Mouse (Mus musculus): ENCODE results near the gene Cd84. TPM values are rescaled to one million over a fixed set of nuclear protein-coding genes. Genes with fewer than 3 reads are reported as not detected.
A peak's percentile ranks its signal among the peaks of the same experiment; 100 is the strongest.

The Cd84 gene
- total and polyA plus RNA-seq, 3 experiments, result 12.7 to 24.3 (median 17.4) TPM

DNA sequence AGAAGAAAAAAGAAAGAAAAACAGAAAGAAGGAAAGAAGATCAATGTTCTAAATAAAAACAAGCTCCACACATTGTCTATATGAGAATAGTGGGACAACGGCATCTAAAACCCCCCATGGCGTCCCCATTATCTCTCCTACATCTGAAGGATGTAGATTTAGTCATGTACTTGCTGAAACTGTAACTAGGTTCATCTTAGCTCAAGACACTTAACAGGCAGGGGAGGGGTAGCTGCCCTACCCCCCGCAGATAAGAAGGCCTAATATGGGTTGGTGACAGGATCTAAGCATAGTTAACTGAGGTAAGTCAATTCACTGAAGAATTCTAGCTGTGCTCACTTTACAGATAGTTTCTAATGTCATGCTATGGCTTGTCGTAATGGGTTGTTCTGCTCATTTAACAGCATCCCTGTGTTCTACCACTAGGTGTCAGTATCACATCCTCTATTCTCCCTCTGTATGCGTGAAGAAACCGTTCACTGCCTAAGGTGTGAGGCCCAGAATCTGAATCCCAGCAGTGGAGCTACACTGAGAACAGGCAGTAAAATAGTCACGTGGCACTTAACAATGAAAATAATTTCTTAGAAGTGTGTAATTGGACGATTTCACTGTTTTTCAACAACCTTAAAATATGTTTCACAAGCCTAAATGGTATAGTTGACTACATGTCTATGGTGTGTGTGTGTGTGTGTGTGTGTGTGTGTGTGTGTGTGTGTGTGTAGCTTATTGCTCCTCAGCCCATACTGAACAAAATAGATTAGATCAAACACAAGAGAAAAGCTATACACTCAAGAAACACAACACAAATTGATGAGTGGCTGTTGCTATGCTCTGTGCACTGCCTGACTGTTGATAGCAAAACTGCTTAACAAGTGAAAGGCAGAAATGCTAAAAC lies 23.7 kb upstream of the Cd84 start:
- Histone ChIP-seq H3K4me1 (ENCODE audit: control insufficient read depth in 1 of 2, insufficient read depth in 2 of 2) (peaks cover 0 to 7% of the 10 kb centered on the region in 2 experiments; a peak in 2 of 4 replicates), H3K36me3 (replicated peaks in 1 of 2; ENCODE audit: control insufficient read depth in 1 of 2, insufficient read depth in 1 of 2, low read length in 1 of 2) (no peaks in the 10 kb centered on the region), H3K9me3 (replicated peaks; ENCODE audit: low read length) (no peaks in the 10 kb centered on the region), H3K9ac (ENCODE audit: insufficient read depth, low read depth) (no peak overlapping the region; the same call in 1 of the 2 replicates), H3K27ac (ENCODE audit: insufficient read depth, low read depth) (no peak overlapping the region), H3K4me2 (ENCODE audit: insufficient read depth, low read depth, poor library complexity, severe bottlenecking) (peak overlapping the region; percentile 95), H3K27me3 (replicated peaks) (no peaks in the 10 kb centered on the region), H3K79me2 (replicated peaks; ENCODE audit: control insufficient read depth, extremely low read depth, insufficient read depth, poor library complexity, severe bottlenecking) (no peaks in the 10 kb centered on the region), H3K4me3 (replicated peaks in 1 of 3; ENCODE audit: low read depth in 2 of 3, low read length in 2 of 3, poor library complexity in 1 of 3) (no peak overlapping the region)
- in situ Hi-C loops (cut with MboI; ENCODE audit: low pct_ligation_motif_present, low pct_unique_long_range_greater_than_20kb, low sequenced_read_pairs), result loop anchor here (25.0 kb wide), 1 partner anchor 497 kb away; no protein-coding TSS in a partner anchor
- TF ChIP-seq NRF1 (IDR thresholded peaks at IDR 0.05; ENCODE audit: low read depth, low read length), result no peak
- peak; percentile 24; the same call in 1 of the 2 replicates for TF ChIP-seq USF1 (IDR thresholded peaks at IDR 0.05; ENCODE audit: low read depth, low read length)
- no peak for TF ChIP-seq UBTF (IDR thresholded peaks at IDR 0.05; ENCODE audit: low read depth, low read length)
- peak; percentile 89 for TF ChIP-seq RAD21 (IDR thresholded peaks at IDR 0.05; ENCODE audit: low read depth, low read length)
- TF ChIP-seq MAX (IDR thresholded peaks at IDR 0.05; ENCODE audit: low read length), result peak; percentile 87
- peak; percentile 88 for TF ChIP-seq SMC3 (IDR thresholded peaks at IDR 0.05; ENCODE audit: low read depth, low read length)
- 0 out of 2 replicates have a peak, but pooled peaks have one; percentile 33 for TF ChIP-seq BHLHE40 (IDR thresholded peaks at IDR 0.05; ENCODE audit: low read depth, low read length)
- peak; percentile 90 to 93 for TF ChIP-seq CTCF (conservative IDR thresholded peaks at IDR 0.05 in 1 of 2, IDR thresholded peaks at IDR 0.05 in 1 of 2; ENCODE audit: low read depth in 2 of 2, low read length in 2 of 2)
- peak; percentile 44; the same call in 1 of the 2 replicates for TF ChIP-seq ZC3H11A (IDR thresholded peaks at IDR 0.05; ENCODE audit: low read depth, low read length)
- TF ChIP-seq SIN3A (IDR thresholded peaks at IDR 0.05; ENCODE audit: low read length), result no peak; the same call in 1 of the 2 replicates
- no peak for TF ChIP-seq MXI1 (IDR thresholded peaks at IDR 0.05; ENCODE audit: low read depth, low read length)
- TF ChIP-seq PAX5 (IDR thresholded peaks at IDR 0.05; ENCODE audit: low read length), result no peak
- no peak for TF ChIP-seq MAFK (IDR thresholded peaks at IDR 0.05; ENCODE audit: insufficient replicate concordance, low read length)
- TF ChIP-seq TCF12 (IDR thresholded peaks at IDR 0.05; ENCODE audit: low read depth, low read length), result no peak
- dilution Hi-C loops (cut with MboI; ENCODE audit: extremely low pct_ligation_motif_present, extremely low pct_unique_long_range_greater_than_20kb, low sequenced_read_pairs), result no loop called here
- DNase-seq (ENCODE audit: extremely low read depth), result peak; percentile 85

DNA sequence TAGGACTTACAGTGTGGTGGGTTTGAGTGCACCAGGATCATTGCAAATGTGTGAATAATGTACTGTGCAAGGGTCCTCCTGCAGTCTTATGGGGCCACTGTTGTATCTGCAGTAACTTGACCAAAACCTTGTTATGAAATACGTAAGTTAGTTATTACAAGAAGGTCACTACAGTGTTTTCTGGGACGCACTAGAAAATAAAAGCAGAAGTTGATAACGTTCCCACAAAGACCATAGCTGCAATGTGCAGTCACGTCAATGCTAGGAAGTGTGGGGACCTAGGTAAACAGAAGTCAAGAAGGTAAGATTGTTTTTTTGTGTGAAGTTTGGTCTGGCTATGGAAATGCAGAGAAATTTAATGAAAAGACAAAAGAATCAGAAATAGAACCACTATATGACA lies 22.5 kb upstream of the Cd84 start:
- Histone ChIP-seq H3K4me1 (ENCODE audit: control insufficient read depth in 1 of 2, insufficient read depth in 2 of 2) (peaks cover 0 to 16% of the 10 kb centered on the region in 2 experiments; a peak in 2 of 4 replicates), H3K9ac (ENCODE audit: insufficient read depth, low read depth) (no peak overlapping the region), H3K4me2 (ENCODE audit: insufficient read depth, low read depth, poor library complexity, severe bottlenecking) (no peak overlapping the region), H3K36me3 (replicated peaks in 1 of 2; ENCODE audit: control insufficient read depth in 1 of 2, insufficient read depth in 1 of 2, low read length in 1 of 2) (no peaks in the 10 kb centered on the region), H3K27ac (ENCODE audit: insufficient read depth, low read depth) (no peak overlapping the region), H3K79me2 (replicated peaks; ENCODE audit: control insufficient read depth, extremely low read depth, insufficient read depth, poor library complexity, severe bottlenecking) (no peaks in the 10 kb centered on the region), H3K27me3 (replicated peaks) (no peaks in the 10 kb centered on the region), H3K4me3 (replicated peaks in 1 of 3; ENCODE audit: low read depth in 2 of 3, low read length in 2 of 3, poor library complexity in 1 of 3) (no peak overlapping the region), H3K9me3 (replicated peaks; ENCODE audit: low read length) (no peaks in the 10 kb centered on the region)
- in situ Hi-C loops (cut with MboI; ENCODE audit: low pct_ligation_motif_present, low pct_unique_long_range_greater_than_20kb, low sequenced_read_pairs) (loop anchor here (25.0 kb wide), 1 partner anchor 495 kb away; no protein-coding TSS in a partner anchor), dilution Hi-C loops (cut with MboI; ENCODE audit: extremely low pct_ligation_motif_present, extremely low pct_unique_long_range_greater_than_20kb, low sequenced_read_pairs) (no loop called here)
- no peak for DNase-seq (ENCODE audit: extremely low read depth)
- TF ChIP-seq GABPA (IDR thresholded peaks at IDR 0.05; ENCODE audit: insufficient replicate concordance, low read depth, low read length) (no peak), MEF2A (IDR thresholded peaks at IDR 0.05; ENCODE audit: borderline replicate concordance, low read depth, low read length) (no peak), RCOR1 (conservative IDR thresholded peaks at IDR 0.05; ENCODE audit: low read depth, low read length) (no peak), USF1 (IDR thresholded peaks at IDR 0.05; ENCODE audit: low read depth, low read length) (no peak), KAT2A (IDR thresholded peaks at IDR 0.05; ENCODE audit: insufficient replicate concordance, low read length) (no peak), CTCF (conservative IDR thresholded peaks at IDR 0.05 in 1 of 2, IDR thresholded peaks at IDR 0.05 in 1 of 2; ENCODE audit: low read depth in 2 of 2, low read length in 2 of 2) (no peak), JUN (IDR thresholded peaks at IDR 0.05; ENCODE audit: insufficient read depth, low read depth, low read length) (no peak), POLR2A (IDR thresholded peaks at IDR 0.05; ENCODE audit: low read depth, low read length) (no peak), CHD2 (IDR thresholded peaks at IDR 0.05; ENCODE audit: low read length) (no peak), E2F4 (IDR thresholded peaks at IDR 0.05; ENCODE audit: insufficient replicate concordance, low read depth, low read length) (no peak), TCF12 (IDR thresholded peaks at IDR 0.05; ENCODE audit: low read depth, low read length) (no peak), MAFK (IDR thresholded peaks at IDR 0.05; ENCODE audit: insufficient replicate concordance, low read length) (no peak), NELFE (IDR thresholded peaks at IDR 0.05; ENCODE audit: low read depth, low read length) (no peak), BHLHE40 (IDR thresholded peaks at IDR 0.05; ENCODE audit: low read depth, low read length) (no peak), ETS1 (conservative IDR thresholded peaks at IDR 0.05; ENCODE audit: low read depth, low read length) (no peak), ELF1 (IDR thresholded peaks at IDR 0.05; ENCODE audit: low read depth, low read length) (no peak)
